Mouse (Mus musculus): ENCODE data around the gene Thsd7b. TPM values are rescaled to one million over a fixed set of nuclear protein-coding genes. Genes with fewer than 3 reads are reported as not detected.
"Not testable (repeated sequence)": the region's sequence is repeated elsewhere in the genome, so short reads cannot be mapped to it uniquely, and the experiment has no call there.

Gene Thsd7b
- polyA plus RNA-seq, 2 experiments, result 1.1 to 1.8 TPM

DNA sequence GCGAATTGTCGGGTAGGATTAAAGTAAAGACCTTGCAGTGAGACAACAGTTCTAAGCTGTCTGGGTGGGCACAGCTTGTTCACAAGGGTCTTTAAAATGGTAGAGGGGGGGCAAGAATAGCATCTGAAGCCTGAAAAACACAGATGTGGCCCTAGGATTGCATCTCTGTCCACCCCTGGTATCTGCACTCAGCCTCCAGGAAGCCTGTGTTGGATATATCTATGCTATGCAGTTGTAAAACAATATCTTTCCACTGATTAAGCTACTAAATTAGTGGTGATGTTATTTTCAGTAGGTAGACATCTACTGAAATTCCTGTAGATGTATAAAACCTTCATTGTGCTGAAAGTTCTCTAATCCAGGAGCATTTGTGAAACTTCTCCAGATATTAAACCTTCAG, 840.4 kb downstream of the Thsd7b start:
- H3K36me3 ChIP-seq (ENCODE audit: control insufficient read depth, insufficient read depth, low read length), result no peaks in the 10 kb centered on the region
- TF ChIP-seq POLR2A (IDR thresholded peaks at IDR 0.05; ENCODE audit: borderline replicate concordance, extremely low read depth, insufficient read depth, insufficient read length), result no peak
- H3K4me1 ChIP-seq (ENCODE audit: control insufficient read depth, insufficient read depth, low read length), result no peaks in the 10 kb centered on the region
- 93% methylated on average over 2 of the region's 2 CpGs for WGBS
- ATAC-seq (ENCODE audit: low FRiP score, low read depth) (no peak), DNase-seq (ENCODE audit: low spot score) (no peak)
- no peak overlapping the region for H3K27ac ChIP-seq (replicated peaks; ENCODE audit: low read depth, low read length)
- no peak overlapping the region for H3K9ac ChIP-seq (ENCODE audit: low read depth, low read length, severe bottlenecking)
- no peak overlapping the region for H3K4me2 ChIP-seq (replicated peaks; ENCODE audit: low read depth, low read length, severe bottlenecking)
- no peaks in the 10 kb centered on the region for H3K27me3 ChIP-seq (ENCODE audit: control insufficient read depth, insufficient read depth, low read length)
- H3K4me3 ChIP-seq (replicated peaks; ENCODE audit: low read length), result no peak overlapping the region
- H3K9me3 ChIP-seq (ENCODE audit: control insufficient read depth, low read length), result no peaks in the 10 kb centered on the region

DNA sequence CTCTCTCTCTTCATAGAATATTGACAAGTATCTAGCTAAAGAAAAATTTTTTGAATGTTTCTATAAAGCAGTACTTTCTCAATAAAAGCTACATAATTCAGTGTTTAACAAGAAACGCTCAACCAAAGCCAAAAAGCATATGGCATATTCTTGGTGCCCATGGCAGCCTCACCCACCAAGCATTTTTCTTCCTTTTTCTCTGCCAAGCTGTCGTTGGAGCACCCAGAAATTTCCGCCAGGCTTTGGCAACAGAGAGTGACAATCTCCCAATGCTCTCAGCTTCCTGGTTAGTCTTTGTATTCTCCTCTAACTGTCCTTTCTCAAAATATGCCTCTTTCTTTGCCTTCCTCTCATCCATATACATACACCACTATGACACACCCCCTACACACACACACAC, 857.8 kb downstream of the Thsd7b start:
- H3K9me3 ChIP-seq (ENCODE audit: control insufficient read depth, low read length), result no peaks in the 10 kb centered on the region
- no peak overlapping the region for H3K4me2 ChIP-seq (replicated peaks; ENCODE audit: low read depth, low read length, severe bottlenecking)
- DNase-seq (ENCODE audit: low spot score), result no peak
- WGBS, result 70% methylated on average over 3 of the region's 3 CpGs
- no peak for TF ChIP-seq POLR2A (IDR thresholded peaks at IDR 0.05; ENCODE audit: borderline replicate concordance, extremely low read depth, insufficient read depth, insufficient read length)
- ATAC-seq (ENCODE audit: low FRiP score, low read depth), result no peak
- no peak overlapping the region for H3K27ac ChIP-seq (replicated peaks; ENCODE audit: low read depth, low read length)
- no peaks in the 10 kb centered on the region for H3K36me3 ChIP-seq (ENCODE audit: control insufficient read depth, insufficient read depth, low read length)
- H3K9ac ChIP-seq (ENCODE audit: low read depth, low read length, severe bottlenecking), result no peak overlapping the region
- no peak overlapping the region for H3K4me3 ChIP-seq (replicated peaks; ENCODE audit: low read length)
- H3K27me3 ChIP-seq (ENCODE audit: control insufficient read depth, insufficient read depth, low read length), result no peaks in the 10 kb centered on the region
- no peaks in the 10 kb centered on the region for H3K4me1 ChIP-seq (ENCODE audit: control insufficient read depth, insufficient read depth, low read length)

DNA sequence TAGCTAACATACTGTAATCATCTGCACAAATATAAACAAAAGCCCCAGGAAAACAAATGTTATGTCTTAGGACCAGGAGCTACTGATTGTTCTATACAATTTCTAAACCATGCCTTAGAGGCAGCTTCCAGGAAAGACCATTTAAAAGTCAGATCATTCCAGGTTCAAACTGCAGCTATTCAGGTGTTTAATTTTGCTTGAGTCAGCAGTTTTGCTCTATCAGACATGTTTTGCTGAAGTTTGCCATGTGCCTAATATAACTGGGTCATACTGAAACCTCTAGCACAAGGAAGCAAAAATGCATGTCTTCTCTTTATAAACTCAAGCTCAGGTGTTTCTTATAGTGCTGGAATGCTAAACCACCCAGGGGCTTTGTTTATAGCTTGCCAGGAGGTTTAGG, 893.1 kb downstream of the Thsd7b start:
- DNase-seq (ENCODE audit: low spot score) (no peak), ATAC-seq (ENCODE audit: low FRiP score, low read depth) (no peak)
- Histone ChIP-seq H3K9me3 (ENCODE audit: control insufficient read depth, low read length) (no peaks in the 10 kb centered on the region), H3K36me3 (ENCODE audit: control insufficient read depth, insufficient read depth, low read length) (no peaks in the 10 kb centered on the region), H3K4me2 (replicated peaks; ENCODE audit: low read depth, low read length, severe bottlenecking) (no peak overlapping the region), H3K4me1 (ENCODE audit: control insufficient read depth, insufficient read depth, low read length) (no peaks in the 10 kb centered on the region), H3K27me3 (ENCODE audit: control insufficient read depth, insufficient read depth, low read length) (no peaks in the 10 kb centered on the region), H3K9ac (ENCODE audit: low read depth, low read length, severe bottlenecking) (no peak overlapping the region), H3K4me3 (replicated peaks; ENCODE audit: low read length) (no peak overlapping the region), H3K27ac (replicated peaks; ENCODE audit: low read depth, low read length) (no peak overlapping the region)
- no peak for TF ChIP-seq POLR2A (IDR thresholded peaks at IDR 0.05; ENCODE audit: borderline replicate concordance, extremely low read depth, insufficient read depth, insufficient read length)

DNA sequence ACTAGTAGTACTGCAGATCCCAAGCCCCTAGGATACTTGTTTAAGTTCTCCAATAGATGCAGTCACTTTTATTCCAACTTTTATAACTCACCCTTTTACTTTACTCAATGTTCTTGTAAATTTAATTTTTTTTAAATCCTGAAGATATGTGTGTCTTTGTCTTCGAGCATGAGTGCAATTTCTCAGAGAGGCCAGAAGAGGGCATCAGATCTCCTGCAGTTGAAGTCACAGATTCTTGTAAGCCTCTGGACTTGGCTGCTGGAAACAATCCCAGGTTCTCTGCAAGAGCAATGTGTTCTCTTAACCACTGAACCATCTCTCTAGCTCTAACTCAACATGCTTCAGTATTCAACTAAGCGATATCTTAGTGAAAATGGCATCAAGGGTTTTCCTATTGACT, 894.2 kb downstream of the Thsd7b start:
- WGBS, result 55% methylated on average over 2 of the region's 2 CpGs
- no peak for DNase-seq (ENCODE audit: low spot score)
- H3K4me2 ChIP-seq (replicated peaks; ENCODE audit: low read depth, low read length, severe bottlenecking), result no peak overlapping the region

DNA sequence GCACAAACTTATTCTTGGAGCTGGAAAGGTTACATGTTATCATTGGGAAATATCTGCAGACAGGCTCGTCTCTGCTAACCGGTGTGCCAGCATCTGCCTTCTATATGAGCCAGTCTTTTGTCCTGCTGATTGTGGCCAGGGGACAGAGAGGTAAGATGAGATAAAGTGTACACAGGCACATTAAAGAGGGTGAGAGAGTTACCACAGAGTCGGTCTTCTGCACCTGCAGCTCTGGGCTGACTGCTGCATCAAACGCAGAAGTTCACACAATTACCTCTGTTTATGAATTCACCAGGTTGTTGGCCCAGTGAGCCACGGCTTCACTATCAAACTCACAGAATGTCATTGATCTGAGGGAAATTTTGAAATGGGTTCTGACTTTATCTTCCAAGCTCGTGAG, 896.8 kb downstream of the Thsd7b start:
- no peak for TF ChIP-seq POLR2A (IDR thresholded peaks at IDR 0.05; ENCODE audit: borderline replicate concordance, extremely low read depth, insufficient read depth, insufficient read length)
- no peak for DNase-seq (ENCODE audit: low spot score)
- 72% methylated on average over 6 of the region's 6 CpGs for WGBS
- H3K9me3 ChIP-seq (ENCODE audit: control insufficient read depth, low read length), result no peaks in the 10 kb centered on the region
- H3K27me3 ChIP-seq (ENCODE audit: control insufficient read depth, insufficient read depth, low read length), result no peaks in the 10 kb centered on the region
- no peak overlapping the region for H3K27ac ChIP-seq (replicated peaks; ENCODE audit: low read depth, low read length)
- no peak overlapping the region for H3K4me2 ChIP-seq (replicated peaks; ENCODE audit: low read depth, low read length, severe bottlenecking)
- H3K36me3 ChIP-seq (ENCODE audit: control insufficient read depth, insufficient read depth, low read length), result no peaks in the 10 kb centered on the region
- no peak for ATAC-seq (ENCODE audit: low FRiP score, low read depth)
- no peak overlapping the region for H3K9ac ChIP-seq (ENCODE audit: low read depth, low read length, severe bottlenecking)
- no peaks in the 10 kb centered on the region for H3K4me1 ChIP-seq (ENCODE audit: control insufficient read depth, insufficient read depth, low read length)
- H3K4me3 ChIP-seq (replicated peaks; ENCODE audit: low read length), result no peak overlapping the region

More for the DNA sequence above, 894.2 kb downstream of the Thsd7b start:
- no peak for TF ChIP-seq POLR2A (IDR thresholded peaks at IDR 0.05; ENCODE audit: borderline replicate concordance, extremely low read depth, insufficient read depth, insufficient read length)
- H3K4me1 ChIP-seq (ENCODE audit: control insufficient read depth, insufficient read depth, low read length), result no peaks in the 10 kb centered on the region
- no peak overlapping the region for H3K27ac ChIP-seq (replicated peaks; ENCODE audit: low read depth, low read length)
- no peaks in the 10 kb centered on the region for H3K9me3 ChIP-seq (ENCODE audit: control insufficient read depth, low read length)
- H3K36me3 ChIP-seq (ENCODE audit: control insufficient read depth, insufficient read depth, low read length), result no peaks in the 10 kb centered on the region
- no peak overlapping the region for H3K4me3 ChIP-seq (replicated peaks; ENCODE audit: low read length)
- no peaks in the 10 kb centered on the region for H3K27me3 ChIP-seq (ENCODE audit: control insufficient read depth, insufficient read depth, low read length)
- no peak for ATAC-seq (ENCODE audit: low FRiP score, low read depth)
- no peak overlapping the region for H3K9ac ChIP-seq (ENCODE audit: low read depth, low read length, severe bottlenecking)

DNA sequence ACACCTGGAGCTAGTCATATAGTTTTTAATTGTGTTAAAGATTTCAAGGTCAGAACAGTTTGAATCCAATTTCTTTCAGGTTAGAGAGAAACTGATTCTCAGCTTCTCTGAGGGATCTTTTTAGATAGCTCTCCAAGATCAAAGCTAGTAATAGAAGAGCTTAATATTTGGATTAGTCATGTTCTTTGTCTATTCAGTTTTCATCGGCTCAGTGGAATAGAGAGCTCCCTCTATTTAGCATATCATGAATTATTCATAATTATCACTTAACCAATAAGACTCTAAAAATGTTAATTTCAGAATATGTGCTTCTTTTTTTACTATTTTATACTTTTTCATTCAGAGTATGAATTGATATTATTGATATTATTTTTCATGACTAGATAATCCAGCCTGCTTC, 897.2 kb downstream of the Thsd7b start:
- TF ChIP-seq POLR2A (IDR thresholded peaks at IDR 0.05; ENCODE audit: borderline replicate concordance, extremely low read depth, insufficient read depth, insufficient read length), result no peak
- ATAC-seq (ENCODE audit: low FRiP score, low read depth), result no peak
- Histone ChIP-seq H3K27ac (replicated peaks; ENCODE audit: low read depth, low read length) (no peak overlapping the region), H3K9ac (ENCODE audit: low read depth, low read length, severe bottlenecking) (no peak overlapping the region), H3K27me3 (ENCODE audit: control insufficient read depth, insufficient read depth, low read length) (no peaks in the 10 kb centered on the region), H3K4me2 (replicated peaks; ENCODE audit: low read depth, low read length, severe bottlenecking) (no peak overlapping the region), H3K9me3 (ENCODE audit: control insufficient read depth, low read length) (no peaks in the 10 kb centered on the region), H3K4me1 (ENCODE audit: control insufficient read depth, insufficient read depth, low read length) (no peaks in the 10 kb centered on the region), H3K36me3 (ENCODE audit: control insufficient read depth, insufficient read depth, low read length) (no peaks in the 10 kb centered on the region), H3K4me3 (replicated peaks; ENCODE audit: low read length) (no peak overlapping the region)
- 82% methylated on average over 1 of the region's 1 CpGs for WGBS
- DNase-seq (ENCODE audit: low spot score), result no peak

DNA sequence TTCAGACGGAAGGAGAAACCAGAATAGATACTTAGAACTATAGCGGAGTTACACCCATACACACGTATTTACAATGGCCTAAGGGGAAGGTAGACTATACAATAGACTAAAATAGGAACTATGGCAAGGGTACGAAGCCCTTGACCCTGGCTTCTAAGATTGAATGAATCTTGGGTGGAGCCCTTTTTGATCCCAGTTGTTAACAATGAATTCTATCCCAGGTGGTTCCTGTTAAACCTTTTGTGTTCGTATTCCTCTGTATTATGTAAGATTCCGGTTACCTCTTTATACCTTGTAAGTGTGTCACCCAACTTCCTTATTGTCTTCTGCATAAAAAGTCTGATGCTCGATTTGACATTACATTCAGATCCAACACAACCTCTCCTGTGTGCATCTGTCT, 913.7 kb downstream of the Thsd7b start:
- not testable (repeated sequence) for DNase-seq (ENCODE audit: low spot score); ATAC-seq (ENCODE audit: low FRiP score, low read depth); H3K27me3 ChIP-seq (ENCODE audit: control insufficient read depth, insufficient read depth, low read length); H3K4me1 ChIP-seq (ENCODE audit: control insufficient read depth, insufficient read depth, low read length); H3K9me3 ChIP-seq (ENCODE audit: control insufficient read depth, low read length); H3K27ac ChIP-seq (replicated peaks; ENCODE audit: low read depth, low read length); H3K9ac ChIP-seq (ENCODE audit: low read depth, low read length, severe bottlenecking); H3K4me3 ChIP-seq (replicated peaks; ENCODE audit: low read length); H3K36me3 ChIP-seq (ENCODE audit: control insufficient read depth, insufficient read depth, low read length); H3K4me2 ChIP-seq (replicated peaks; ENCODE audit: low read depth, low read length, severe bottlenecking)
- 84% methylated on average over 7 of the region's 7 CpGs for WGBS
